Mouse (Mus musculus) intestine, postnatal 0 days (tissue): Measurements from ENCODE around the gene Paqr4. TPM values are rescaled to one million over a fixed set of nuclear protein-coding genes. Genes with fewer than 3 reads are reported as not detected.

ENCODE experiments used
- ATAC-seq: fragments of 200-750 bp; cut with Nextera tagmentation; 2 replicates; pipeline ENCODE4 v1.8.0; 2017; ENCODE audit warnings: mild to moderate bottlenecking, moderate TSS enrichment, moderate library complexity
- H3K27ac ChIP-seq: fragments of 300-500 bp; sonication (generic); 2 replicates; pipeline ENCODE4 v1.5.1; 2014; ENCODE audit warnings: mild to moderate bottlenecking, low read depth, low read length, moderate library complexity
- H3K27me3 ChIP-seq: fragments of 300-500 bp; sonication (generic); replicated peaks from 2 replicates; pipeline ENCODE4 v1.6.1; 2014; ENCODE audit warnings: low read length, mixed read lengths; ENCODE audit not compliant: control insufficient read depth, insufficient read depth
- H3K36me3 ChIP-seq: fragments of 300-500 bp; sonication (generic); 2 replicates; pipeline ENCODE4 v1.6.1; 2014; ENCODE audit warnings: mild to moderate bottlenecking, moderate library complexity; ENCODE audit not compliant: control insufficient read depth, insufficient read depth
- H3K4me1 ChIP-seq: fragments of 300-500 bp; sonication (generic); replicated peaks from 2 replicates; pipeline ENCODE4 v1.6.1; 2014; ENCODE audit warnings: antibody characterized with exemption, low read length, mixed read lengths; ENCODE audit not compliant: control insufficient read depth, insufficient read depth
- H3K4me2 ChIP-seq: fragments of 300-500 bp; sonication (generic); replicated peaks from 2 replicates; pipeline ENCODE4 v1.6.1; 2014; ENCODE audit warnings: low read depth, mild to moderate bottlenecking, moderate library complexity
- H3K4me3 ChIP-seq: fragments of 300-500 bp; sonication (generic); 2 replicates; pipeline ENCODE4 v1.5.1; 2014; ENCODE audit warnings: low read depth, low read length
- H3K9ac ChIP-seq: fragments of 300-500 bp; sonication (generic); 2 replicates; pipeline ENCODE4 v1.6.1; 2014; ENCODE audit warnings: mild to moderate bottlenecking, low read depth, low read length
- H3K9me3 ChIP-seq: fragments of 300-500 bp; sonication (generic); 2 replicates; pipeline ENCODE4 v1.6.1; 2016; ENCODE audit warnings: mixed run types; ENCODE audit not compliant: control insufficient read depth
- CTCF ChIP-seq: sonication (generic); IDR thresholded peaks from 2 replicates; pipeline ENCODE4 v1.5.1; 2016; ENCODE audit warnings: low read depth, mild to moderate bottlenecking, control low read depth, antibody characterized with exemption, moderate library complexity
- WGBS: fragments of 180-500 bp; shearing (Covaris S2); extraction: QIAGEN DNeasy Blood & Tissue Kit; methylation state at CpG from one replicate; pipeline ENCODE4 v1.1.7; 2014; 5-methylcytosine and 5-hydroxymethylcytosine counted together
- polyA plus RNA-seq: library from polyadenylated mRNA; unstranded; fragments of >200 nt; fragmentation: Nextera tagmentation; extraction: Ambion mirVana; gene quantifications from 2 replicates; pipeline ENCODE4 v1.2.1, GENCODE M21; 2015

Paqr4 gene
- polyA plus RNA-seq, 1 experiment from 2014 or later: 15.9 TPM

GRCm38 (mm10) chr17:23742941-23743340, 2.3 kb upstream of the Paqr4 start:
- Histone ChIP-seq H3K4me1 (peaks cover 4% of the 10 kb centered on the region; the same call in 1 of the 2 replicates), H3K36me3 (no peaks in the 10 kb centered on the region), H3K9me3 (no peaks in the 10 kb centered on the region), H3K4me3 (no peak overlapping the region), H3K27me3 (peaks cover 44% of the 10 kb centered on the region), H3K27ac (no peak overlapping the region), H3K9ac (no peak overlapping the region), H3K4me2 (peak overlapping the region; percentile 51)
- TF ChIP-seq CTCF: no peak
- no peak for ATAC-seq
- WGBS: 64% methylated on average over 12 of the region's 12 CpGs

GRCm38 (mm10) chr17:23742210-23742793, 1.6 kb upstream of the Paqr4 start:
- H3K4me1 ChIP-seq: peaks cover 4% of the 10 kb centered on the region; the same call in 1 of the 2 replicates
- no peak overlapping the region for H3K27ac ChIP-seq

GRCm38 (mm10) chr17:23741359-23742209, 917 bp upstream of the Paqr4 start:
- Histone ChIP-seq H3K9ac (no peak overlapping the region), H3K27me3 (peaks cover 44% of the 10 kb centered on the region), H3K4me1 (peaks cover 4% of the 10 kb centered on the region; the same call in 1 of the 2 replicates), H3K4me2 (peak overlapping the region; percentile 51; the same call in 1 of the 2 replicates), H3K36me3 (peaks cover 12% of the 10 kb centered on the region), H3K9me3 (no peaks in the 10 kb centered on the region), H3K27ac (no peak overlapping the region), H3K4me3 (peak overlapping the region; percentile 9; the same call in 1 of the 2 replicates)
- ATAC-seq: no peak
- TF ChIP-seq CTCF: no peak
- WGBS: 52% methylated on average over 38 of the region's 38 CpGs

More at GRCm38 (mm10) chr17:23742210-23742793, 1.6 kb upstream of the Paqr4 start:
- TF ChIP-seq CTCF: no peak
- Histone ChIP-seq H3K36me3 (peaks cover 5% of the 10 kb centered on the region; the same call in 1 of the 2 replicates), H3K4me2 (peak overlapping the region; percentile 51), H3K27me3 (peaks cover 44% of the 10 kb centered on the region), H3K9me3 (no peaks in the 10 kb centered on the region), H3K9ac (no peak overlapping the region), H3K4me3 (peak overlapping the region; percentile 9; the same call in 1 of the 2 replicates)
- ATAC-seq: no peak
- 7% methylated on average over 44 of the region's 44 CpGs for WGBS

- Histone ChIP-seq H3K4me1 (peaks cover 4% of the 10 kb centered on the region; the same call in 1 of the 2 replicates), H3K9me3 (no peaks in the 10 kb centered on the region), H3K9ac (peak overlapping the region; percentile 60), H3K4me3 (peak overlapping the region; percentile 59), H3K4me2 (peak overlapping the region; percentile 96), H3K27ac (peak overlapping the region; percentile 36; the same call in 1 of the 2 replicates), H3K36me3 (peaks cover 24% of the 10 kb centered on the region), H3K27me3 (peaks cover 35% of the 10 kb centered on the region)
- peak; percentile 74 for ATAC-seq
- no peak for TF ChIP-seq CTCF
- under 1% methylated on average over 45 of the region's 46 CpGs for WGBS
Observed at GRCm38 (mm10) chr17:23740136-23740584, 507 bp downstream of the Paqr4 start.

GRCm38 (mm10) chr17:23739202-23740135, 1.2 kb downstream of the Paqr4 start:
- Histone ChIP-seq H3K4me3 (peak overlapping the region; percentile 59), H3K4me2 (peak overlapping the region; percentile 96), H3K36me3 (peaks cover 25% of the 10 kb centered on the region), H3K4me1 (peaks cover 4% of the 10 kb centered on the region; the same call in 1 of the 2 replicates), H3K27ac (peak overlapping the region; percentile 36; the same call in 1 of the 2 replicates), H3K9me3 (no peaks in the 10 kb centered on the region), H3K27me3 (peaks cover 28% of the 10 kb centered on the region), H3K9ac (peak overlapping the region; percentile 60)
- 4% methylated on average over 48 of the region's 48 CpGs for WGBS
- no peak for TF ChIP-seq CTCF
- ATAC-seq: no peak
